Mouse (Mus musculus) thymus, postnatal 10 days (tissue): ENCODE data around the gene Olfr46.
"Not testable (repeated sequence)": the region's sequence is repeated elsewhere in the genome, so short reads cannot be mapped to it uniquely, and the experiment has no call there.

Source experiments
- DNase-seq, 2 experiments: peaks; one replicate each; pipeline ENCODE4 v3.0.0; 2021; ENCODE audit warnings: low spot score in 2 of 2

Gene Olfr46

DNA sequence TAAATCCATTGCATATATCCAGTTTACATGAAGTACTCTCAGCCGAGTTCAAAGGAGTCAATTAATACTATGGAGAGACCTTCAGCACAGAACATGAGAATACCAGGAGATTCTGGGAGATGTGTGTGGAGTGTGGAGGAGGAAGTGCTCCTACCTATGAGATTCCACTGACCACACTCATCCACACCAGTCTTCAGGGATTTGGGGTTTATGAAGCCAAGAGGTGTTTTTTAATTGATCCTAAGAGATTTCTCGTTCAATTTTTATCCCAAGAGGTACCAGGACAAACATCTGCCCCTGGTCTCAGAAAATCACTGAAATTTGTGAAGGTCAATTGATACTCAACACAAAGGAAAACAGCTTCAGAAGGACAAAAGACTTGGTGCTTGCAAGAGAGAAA, at the start of gene Olfr46:
Gene Olfr46 (plus strand): TSS at position 301 of the 400 bp plus-strand sequence.
- DNase-seq: not testable (repeated sequence)

GRCm38 (mm10) chr7:140567586-140567985, 33.5 kb upstream of the Olfr46 start, which contains the start of gene Olfr538:
Gene Olfr538 (plus strand): TSS chr7:140567886.
- no peak for DNase-seq

DNA sequence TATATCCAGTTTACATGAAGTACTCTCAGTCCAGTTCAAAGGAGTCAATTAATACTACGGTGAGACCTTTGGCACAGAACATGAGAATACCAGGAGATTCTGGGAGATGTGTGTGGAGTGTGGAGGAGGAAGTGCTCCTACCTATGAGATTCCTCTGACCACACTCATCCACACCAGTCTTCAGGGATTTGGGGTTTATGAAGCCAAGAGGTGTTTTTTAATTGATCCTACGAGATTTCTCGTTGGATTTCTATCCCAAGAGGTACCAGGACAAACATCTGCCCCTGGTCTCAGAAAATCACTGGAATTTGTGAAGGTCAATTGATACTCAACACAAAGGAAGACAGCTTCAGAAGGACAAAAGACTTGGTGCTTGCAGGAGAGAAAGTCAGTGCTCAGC, 27.6 kb downstream of the Olfr46 start, which contains the start of gene Olfr61:
Gene Olfr61 (plus strand): TSS at position 301 of the 400 bp plus-strand sequence.
- not testable (repeated sequence) for DNase-seq

- no peak for DNase-seq
Observed at GRCm38 (mm10) chr7:140630559-140630958, 29.5 kb downstream of the Olfr46 start.

GRCm38 (mm10) chr7:140646152-140646551, 45.1 kb downstream of the Olfr46 start, which contains the start of gene Olfr53:
Gene Olfr53 (plus strand): TSS chr7:140646452.
- no peak for DNase-seq

- no peak for DNase-seq
Observed at GRCm38 (mm10) chr7:140659630-140660029, 58.6 kb downstream of the Olfr46 start, which contains the start of gene Olfr539. Gene Olfr539 (plus strand): TSS chr7:140659930.
